Mouse (Mus musculus): Measurements from ENCODE around the gene 5530401A14Rik. TPM values are rescaled to one million over a fixed set of nuclear protein-coding genes. Genes with fewer than 3 reads are reported as not detected.

5530401A14Rik gene
- total RNA-seq, 2 experiments from 2014 or later: 0.12 to 0.20 TPM

- Histone ChIP-seq H3K4me3 (no peak overlapping the region), H3K27ac (peak overlapping the region; percentile 83)
- no peak for TF ChIP-seq CTCF (conservative IDR thresholded peaks at IDR 0.05)
- peak; percentile 44 to 51 for DNase-seq (ENCODE audit: low spot score in 2 of 2)
Measured at GRCm38 (mm10) chr11:81897547-81898354, 37.3 kb downstream of the 5530401A14Rik start.

- no peak overlapping the region for H3K4me3 ChIP-seq
- no peak for TF ChIP-seq CTCF (conservative IDR thresholded peaks at IDR 0.05)
- H3K27ac ChIP-seq: no peak overlapping the region
- no peak for DNase-seq (ENCODE audit: low spot score in 2 of 2)
Measured at GRCm38 (mm10) chr11:81902318-81902717, 41.8 kb downstream of the 5530401A14Rik start.

GRCm38 (mm10) chr11:81908760-81909159 is 48.3 kb downstream of the 5530401A14Rik start:
- Histone ChIP-seq H3K27ac (no peak overlapping the region), H3K4me3 (no peak overlapping the region)
- TF ChIP-seq CTCF (conservative IDR thresholded peaks at IDR 0.05): no peak
- DNase-seq (ENCODE audit: low spot score in 2 of 2): no peak

GRCm38 (mm10) chr11:81909397-81909894 is 49.0 kb downstream of the 5530401A14Rik start:
- Histone ChIP-seq H3K4me3 (no peak overlapping the region), H3K27ac (no peak overlapping the region)
- TF ChIP-seq CTCF (conservative IDR thresholded peaks at IDR 0.05): no peak
- no peak for DNase-seq (ENCODE audit: low spot score in 2 of 2)

GRCm38 (mm10) chr11:81913071-81913470 is 52.6 kb downstream of the 5530401A14Rik start:
- TF ChIP-seq CTCF (conservative IDR thresholded peaks at IDR 0.05): no peak

GRCm38 (mm10) chr11:81915501-81915900 is 55.0 kb downstream of the 5530401A14Rik start:
- no peak for TF ChIP-seq CTCF (conservative IDR thresholded peaks at IDR 0.05)
- no peak for DNase-seq (ENCODE audit: low spot score in 2 of 2)
- H3K27ac ChIP-seq: no peak overlapping the region
- H3K4me3 ChIP-seq: no peak overlapping the region

More at GRCm38 (mm10) chr11:81913071-81913470, 52.6 kb downstream of the 5530401A14Rik start:
- H3K4me3 ChIP-seq: no peak overlapping the region
- no peak overlapping the region for H3K27ac ChIP-seq
- no peak for DNase-seq (ENCODE audit: low spot score in 2 of 2)

- DNase-seq (ENCODE audit: low spot score in 2 of 2): no peak
Measured at GRCm38 (mm10) chr11:81923096-81923495, 62.6 kb downstream of the 5530401A14Rik start.

GRCm38 (mm10) chr11:81923626-81924025 is 63.2 kb downstream of the 5530401A14Rik start:
- no peak for TF ChIP-seq CTCF (conservative IDR thresholded peaks at IDR 0.05)
- Histone ChIP-seq H3K27ac (no peak overlapping the region), H3K4me3 (no peak overlapping the region)
- no peak for DNase-seq (ENCODE audit: low spot score in 2 of 2)

More at GRCm38 (mm10) chr11:81923096-81923495, 62.6 kb downstream of the 5530401A14Rik start:
- no peak for TF ChIP-seq CTCF (conservative IDR thresholded peaks at IDR 0.05)
- H3K4me3 ChIP-seq: no peak overlapping the region
- H3K27ac ChIP-seq: no peak overlapping the region

- Histone ChIP-seq H3K27ac (no peak overlapping the region), H3K4me3 (no peak overlapping the region)
- no peak for TF ChIP-seq CTCF (conservative IDR thresholded peaks at IDR 0.05)
- no peak for DNase-seq (ENCODE audit: low spot score in 2 of 2)
Measured at GRCm38 (mm10) chr11:81926393-81926792, 65.9 kb downstream of the 5530401A14Rik start.

- no peak for TF ChIP-seq CTCF (conservative IDR thresholded peaks at IDR 0.05)
- DNase-seq (ENCODE audit: low spot score in 2 of 2): no peak
- H3K27ac ChIP-seq: no peak overlapping the region
- no peak overlapping the region for H3K4me3 ChIP-seq
Measured at GRCm38 (mm10) chr11:81937516-81937915, 77.0 kb downstream of the 5530401A14Rik start.

- TF ChIP-seq CTCF (conservative IDR thresholded peaks at IDR 0.05): peak; percentile 83
- Histone ChIP-seq H3K4me3 (no peak overlapping the region), H3K27ac (no peak overlapping the region)
- peak in 1 of 2 experiments; percentile 42 for DNase-seq (ENCODE audit: low spot score in 2 of 2)
Measured at GRCm38 (mm10) chr11:81940988-81941387, 80.5 kb downstream of the 5530401A14Rik start.

GRCm38 (mm10) chr11:81942167-81942566 is 81.7 kb downstream of the 5530401A14Rik start:
- no peak for DNase-seq (ENCODE audit: low spot score in 2 of 2)
- TF ChIP-seq CTCF (conservative IDR thresholded peaks at IDR 0.05): no peak
- no peak overlapping the region for H3K4me3 ChIP-seq

More at GRCm38 (mm10) chr11:81942167-81942566, 81.7 kb downstream of the 5530401A14Rik start:
- no peak overlapping the region for H3K27ac ChIP-seq

Other genes with a start within 250 kb of the 5530401A14Rik start
- gene Asic2, start 107.8 kb downstream of the 5530401A14Rik start, total RNA-seq (2021): 10 to 100 TPM; 58.5 to 65.6 TPM
- gene Ccl2, start 174.9 kb downstream of the 5530401A14Rik start, total RNA-seq (2021): not detected
- gene Gm17268, start 177.9 kb downstream of the 5530401A14Rik start, total RNA-seq (2021): not detected
- not detected for gene Ccl7, start 185.0 kb downstream of the 5530401A14Rik start, total RNA-seq (2021)
- gene Ccl11, start 197.2 kb downstream of the 5530401A14Rik start, total RNA-seq (2021): under 1 TPM in 1 of 2 experiments, not detected in 1; 0.34 TPM
- gene Ccl12, start 241.2 kb downstream of the 5530401A14Rik start, total RNA-seq (2021): not detected

Measured in layer of hippocampus, adult 2 months (tissue).